Mouse (Mus musculus) stomach, postnatal 0 days (tissue): Measurements from ENCODE around the gene Noto.

ENCODE experiments used
- CTCF ChIP-seq: IDR thresholded peaks from 2 replicates; pipeline ENCODE4 v1.5.1; 2016; ENCODE audit warnings: antibody characterized with exemption, low read depth, mild to moderate bottlenecking, moderate library complexity
- EP300 ChIP-seq: optimal IDR thresholded peaks from 2 replicates; pipeline ENCODE3; 2016; ENCODE audit warnings: antibody characterized with exemption

DNA sequence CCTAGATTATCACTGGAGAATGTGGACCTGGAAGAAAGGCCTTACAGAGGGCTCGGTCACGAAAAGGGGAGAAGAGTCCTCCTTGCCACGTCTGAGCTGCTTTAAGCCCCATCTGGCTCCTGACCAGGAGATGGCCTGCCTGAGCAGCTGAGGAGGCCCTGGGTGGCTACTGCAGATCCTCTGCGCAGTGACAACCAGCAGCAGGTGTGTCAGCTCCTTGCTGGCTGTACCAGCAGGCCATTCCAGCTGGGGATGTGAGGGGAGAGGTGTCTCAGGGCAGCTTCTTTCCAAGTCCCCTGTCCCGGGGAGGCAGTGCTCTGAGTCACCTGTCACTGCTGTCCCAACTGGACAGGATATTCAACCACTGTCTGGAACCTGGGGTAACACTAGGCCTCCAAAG is 48.9 kb downstream of the Noto start:
- no peak for TF ChIP-seq CTCF
- no peak for TF ChIP-seq EP300
